ENCODE assay signal across 8 mouse cellular contexts in genomic region chr5:36581924-36582642, GRCm38 (mm10). TPM values are rescaled to one million over a fixed set of nuclear protein-coding genes. Genes with fewer than 3 reads are reported as not detected.
DNase-seq lines count a peak whose midpoint lies in the region; ATAC-seq and TF ChIP-seq lines count a peak whose summit lies in the region.

No protein-coding gene starts in this region.

- DNase-seq in 3T3-L1 (ENCODE audit: low read depth, low spot score), result peak; percentile 98
- peak; percentile 94 to 98 for DNase-seq in adrenal gland, postnatal 4 days (ENCODE audit: low spot score in 2 of 2)
- DNase-seq in embryonic facial prominence, embryonic 14.5 days (ENCODE audit: low spot score), result peak; percentile 99
- DNase-seq in heart, adult 2 months, result peak; percentile 99 to 100
- DNase-seq in kidney, adult 8-10 months, result peak; percentile 100
- DNase-seq in spleen, postnatal 10 days (ENCODE audit: low spot score in 2 of 2), result peak; percentile 99 to 100

- TF ChIP-seq EP300 in heart, adult 2 months (IDR thresholded peaks at IDR 0.05; ENCODE audit: insufficient read depth, low read depth, low read length), result no peak

- peak overlapping the region; percentile 100 for H3K4me2 ChIP-seq in embryonic facial prominence, embryonic 14.5 days (ENCODE audit: low read depth, low read length)
- peak overlapping the region; percentile 99 for H3K4me2 ChIP-seq in limb, embryonic 13.5 days (replicated peaks)
- peak overlapping the region; percentile 88 for H3K4me2 ChIP-seq in midbrain, embryonic 16.5 days (ENCODE audit: low read length)

- H3K27ac ChIP-seq in embryonic facial prominence, embryonic 14.5 days (replicated peaks; ENCODE audit: low read depth, low read length), result peak overlapping the region; percentile 88
- peak overlapping the region; percentile 85 for H3K27ac ChIP-seq in heart, adult 2 months
- H3K27ac ChIP-seq in limb, embryonic 13.5 days, result peak overlapping the region; percentile 75
- H3K27ac ChIP-seq in midbrain, embryonic 16.5 days (ENCODE audit: low read length), result peak overlapping the region; percentile 92

- peak; percentile 97 for ATAC-seq in embryonic facial prominence, embryonic 14.5 days (ENCODE audit: low read depth)
- peak; percentile 98 for ATAC-seq in limb, embryonic 13.5 days (ENCODE audit: low FRiP score, low read depth)
- ATAC-seq in midbrain, embryonic 16.5 days, result peak; percentile 96

- no peaks in the 10 kb centered on the region for H3K9me3 ChIP-seq in embryonic facial prominence, embryonic 14.5 days (ENCODE audit: control insufficient read depth, low read length)
- H3K9me3 ChIP-seq in limb, embryonic 13.5 days, result no peaks in the 10 kb centered on the region
- no peaks in the 10 kb centered on the region for H3K9me3 ChIP-seq in midbrain, embryonic 16.5 days (replicated peaks; ENCODE audit: control insufficient read depth, low read length, poor library complexity, severe bottlenecking)

- 2% methylated on average over 37 of the region's 54 CpGs for WGBS in embryonic facial prominence, embryonic 14.5 days
- WGBS in heart, adult 2 months, result 1% methylated on average over 54 of the region's 54 CpGs
- WGBS in limb, embryonic 13.5 days, result 2% methylated on average over 54 of the region's 54 CpGs
- WGBS in midbrain, embryonic 16.5 days, result 1% methylated on average over 54 of the region's 54 CpGs

- no peaks in the 10 kb centered on the region for H3K27me3 ChIP-seq in embryonic facial prominence, embryonic 14.5 days (replicated peaks; ENCODE audit: control insufficient read depth, insufficient read depth, low read length)
- no peaks in the 10 kb centered on the region for H3K27me3 ChIP-seq in heart, adult 2 months (ENCODE audit: control insufficient read depth, insufficient read depth, low read length)
- H3K27me3 ChIP-seq in limb, embryonic 13.5 days, result 0 out of 2 replicates have a peak, but pooled peaks cover 6% of the 10 kb centered on the region
- no peaks in the 10 kb centered on the region for H3K27me3 ChIP-seq in midbrain, embryonic 16.5 days (ENCODE audit: control insufficient read depth, insufficient read depth, low read depth, low read length)

- intact Hi-C loops in heart, adult 2 months (cut with DNase I), result loop anchor here (1.0 to 5.0 kb wide), 6 partner anchors 52 to 215 kb away; partner anchors contain the start of genes Ccdc96, D5Ertd579e, Grpel1 and Mrfap1

- H3K4me1 ChIP-seq in embryonic facial prominence, embryonic 14.5 days (ENCODE audit: control insufficient read depth, insufficient read depth, low read length), result peaks cover 7% of the 10 kb centered on the region
- H3K4me1 ChIP-seq in heart, adult 2 months (ENCODE audit: control insufficient read depth, insufficient read depth, low read length), result no peaks in the 10 kb centered on the region; the same call in 1 of the 2 replicates
- peaks cover 17% of the 10 kb centered on the region for H3K4me1 ChIP-seq in limb, embryonic 13.5 days
- peaks cover 10% of the 10 kb centered on the region for H3K4me1 ChIP-seq in midbrain, embryonic 16.5 days (ENCODE audit: control insufficient read depth, insufficient read depth, low read length)

- TF ChIP-seq POLR2A in heart, adult 2 months (IDR thresholded peaks at IDR 0.05; ENCODE audit: insufficient read depth, low read depth, low read length), result peak; percentile 82

- H3K36me3 ChIP-seq in embryonic facial prominence, embryonic 14.5 days (ENCODE audit: control insufficient read depth, insufficient read depth, low read length), result no peaks in the 10 kb centered on the region
- no peaks in the 10 kb centered on the region for H3K36me3 ChIP-seq in heart, adult 2 months (ENCODE audit: control insufficient read depth, insufficient read depth, low read length)
- H3K36me3 ChIP-seq in limb, embryonic 13.5 days, result no peaks in the 10 kb centered on the region
- no peaks in the 10 kb centered on the region for H3K36me3 ChIP-seq in midbrain, embryonic 16.5 days (ENCODE audit: control insufficient read depth, insufficient read depth, low read length)

- peaks cover 3% of the 10 kb centered on the region; the same call in 1 of the 2 replicates for H3K79me2 ChIP-seq in heart, adult 2 months (replicated peaks; ENCODE audit: control insufficient read depth, insufficient read depth, low read length)

- H3K4me3 ChIP-seq in embryonic facial prominence, embryonic 14.5 days (ENCODE audit: low read depth, low read length), result peak overlapping the region; percentile 77
- H3K4me3 ChIP-seq in heart, adult 2 months, result peak overlapping the region; percentile 87
- peak overlapping the region; percentile 66 for H3K4me3 ChIP-seq in limb, embryonic 13.5 days
- H3K4me3 ChIP-seq in midbrain, embryonic 16.5 days (ENCODE audit: low read depth, low read length), result peak overlapping the region; percentile 72

- TF ChIP-seq CTCF in heart, adult 2 months (IDR thresholded peaks at IDR 0.05), result peak; percentile 34

- H3K9ac ChIP-seq in embryonic facial prominence, embryonic 14.5 days (ENCODE audit: low read depth, low read length), result peak overlapping the region; percentile 79
- peak overlapping the region; percentile 72 for H3K9ac ChIP-seq in heart, adult 2 months (ENCODE audit: low read depth, low read length)
- H3K9ac ChIP-seq in limb, embryonic 13.5 days, result peak overlapping the region; percentile 69
- H3K9ac ChIP-seq in midbrain, embryonic 16.5 days (ENCODE audit: low read depth, low read length), result peak overlapping the region; percentile 79

RNA-seq across cellular contexts. Expression of gene Tbc1d14, which starts 11.0 kb away (rescaled TPM):
- total RNA-seq in adrenal gland, postnatal 4 days (2021), result 10 to 100 TPM; 50.3 to 65.3 TPM
- polyA plus RNA-seq in embryonic facial prominence, embryonic 14.5 days (2014; fragmentation: Nextera tagmentation; extraction: Ambion mirVana), result 38.5 and 42.8 TPM in 2 replicates
- total RNA-seq in heart, adult 2 months (2021), result 10 to 100 TPM; 11.7 to 12.4 TPM
- 13.0 and 20.4 TPM in 2 replicates for polyA plus RNA-seq in heart, adult 2 months (2012; rRNA removed)
- 38.1 and 38.2 TPM in 2 replicates for polyA plus RNA-seq in limb, embryonic 13.5 days (2015; fragmentation: Nextera tagmentation; extraction: Ambion mirVana)
- 74.6 and 76.1 TPM in 2 replicates for polyA plus RNA-seq in midbrain, embryonic 16.5 days (2015; fragmentation: Nextera tagmentation; extraction: Ambion mirVana)

Comparison
In these comparisons a context has a peak if more than half of its experiments do, and no peak if none do; other contexts are left out.
1. Peak in every context shown above with its lines: DNase-seq, ATAC-seq, H3K4me3 ChIP-seq and H3K27ac ChIP-seq.